In the genomic region with DNA sequence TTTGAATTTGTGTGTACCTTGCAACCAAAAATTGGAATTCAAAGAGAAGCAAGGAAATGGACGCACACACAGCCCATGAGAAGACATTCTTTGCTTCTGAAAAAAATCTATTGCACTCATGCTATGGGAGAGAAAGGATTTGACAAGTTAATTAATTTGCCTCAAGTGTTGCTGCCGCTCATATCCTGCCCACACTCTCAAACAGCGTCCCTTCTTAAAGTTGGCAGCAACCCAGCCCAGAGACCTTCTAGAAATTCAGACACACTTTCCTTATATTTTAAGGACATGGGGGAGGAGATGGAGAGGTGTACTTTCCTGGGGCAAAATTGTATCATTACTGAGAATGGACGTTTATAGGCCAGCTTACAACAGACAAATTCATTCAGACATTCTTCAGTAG, we compare ENCODE assay signal across 9 mouse cellular contexts.
"Had no signal": no experiment of that assay in that cellular context is flagged by ENCODE, and none has a peak within 500 bp of the region (broad histone marks: within the 10 kb centered on the region; RNA-seq: fewer than 3 reads in every experiment).

No protein-coding gene starts in this region.

- DNase-seq: liver, embryonic 13.5 days; liver, postnatal 0 days; lung, adult 2 months; lung, postnatal 14 days; lung, postnatal 36 days; midbrain, embryonic 14.5 days; thymus, adult 2 months; thymus, postnatal 25 days; thymus, postnatal 4 days had no signal
